Mouse (Mus musculus) yolk sac, embryonic 10.5 days (tissue): ENCODE data around the gene Nipbl.
"Not testable (repeated sequence)": the region's sequence is repeated elsewhere in the genome, so short reads cannot be mapped to it uniquely, and the experiment has no call there.

Experiments used
- DNase-seq: peaks from one replicate; pipeline ENCODE4 v3.0.0-alpha.2; 2017; ENCODE audit warnings: low spot score

The Nipbl gene

DNA sequence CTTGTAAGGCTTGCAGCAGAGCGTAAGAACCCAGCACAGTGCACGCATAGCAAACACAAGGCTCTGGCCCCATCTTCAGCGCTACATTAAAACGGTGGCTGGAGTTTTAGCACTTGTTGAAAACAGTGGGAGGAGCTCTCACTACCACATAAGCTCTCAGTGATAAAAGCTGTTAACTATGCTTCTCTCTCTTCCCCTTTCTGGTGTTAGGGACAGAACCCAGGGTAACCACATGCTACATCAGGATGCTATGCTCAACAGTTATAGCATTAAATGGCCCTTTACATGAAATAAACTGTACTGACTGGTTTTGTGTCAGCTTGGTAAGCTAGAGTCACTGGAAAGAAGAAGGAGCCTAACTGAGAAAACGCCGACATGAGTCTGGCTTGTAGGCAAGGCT, 150.1 kb downstream of the Nipbl start:
- no peak for DNase-seq

DNA sequence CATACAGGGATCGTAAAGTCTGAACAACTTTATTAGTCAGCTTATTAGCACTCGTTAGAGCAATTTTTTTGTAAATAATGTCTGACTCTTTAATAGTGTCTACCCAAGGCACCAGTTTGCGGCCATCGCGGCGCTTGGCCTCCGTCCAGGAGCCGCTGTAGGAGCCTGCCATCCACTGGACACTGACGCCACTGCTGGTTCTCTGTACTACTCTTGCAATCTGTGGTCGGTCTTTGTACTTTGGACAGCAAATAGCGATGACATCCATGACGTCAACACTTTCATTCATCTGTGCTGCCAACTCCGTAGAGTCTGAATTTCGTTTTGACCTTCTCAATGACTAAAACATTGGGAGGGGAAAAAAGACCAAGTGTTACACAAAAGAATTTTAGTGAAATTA, 153.0 kb downstream of the Nipbl start:
- DNase-seq = peak; percentile 57

DNA sequence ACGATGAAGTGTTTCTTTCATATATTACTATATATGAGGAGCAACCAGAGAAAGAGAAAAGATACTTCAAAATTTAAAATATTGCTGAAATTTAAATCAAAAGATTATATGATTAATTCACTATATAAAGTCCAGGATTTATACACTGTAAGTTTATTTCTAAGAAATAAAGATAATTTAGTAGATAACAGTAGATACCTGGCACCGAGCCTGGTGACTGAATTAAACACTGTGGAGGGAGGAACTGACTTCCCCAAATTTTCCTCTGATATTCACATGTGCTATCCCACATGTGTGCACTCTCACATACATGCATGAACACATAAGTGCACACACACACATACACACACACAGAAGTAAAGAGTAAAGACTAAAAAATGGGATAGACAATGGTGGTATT, 162.1 kb downstream of the Nipbl start:
- no peak for DNase-seq

DNA sequence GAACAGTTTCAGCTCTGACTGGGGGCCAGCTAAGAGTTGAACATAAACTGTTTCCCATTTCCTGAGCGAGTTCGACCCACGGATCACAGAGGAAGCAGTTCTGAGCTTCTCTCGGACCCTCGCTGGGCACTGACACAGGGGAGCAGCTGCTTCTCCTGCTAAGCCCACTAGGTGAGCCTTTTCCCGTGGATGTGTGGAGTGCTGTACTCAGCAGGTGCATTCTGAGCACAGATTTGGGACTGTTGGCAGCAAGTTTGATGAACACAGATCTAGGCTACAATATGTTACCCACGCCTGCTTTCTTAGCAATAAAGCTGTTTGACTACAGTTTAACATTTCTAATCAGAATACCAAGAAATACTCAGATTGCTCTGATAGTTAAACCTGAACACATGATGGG, 162.6 kb downstream of the Nipbl start:
- DNase-seq = no peak

GRCm38 (mm10) chr15:8279929-8280610, 164.2 kb downstream of the Nipbl start:
- DNase-seq = no peak

GRCm38 (mm10) chr15:8279320-8279779, 164.9 kb downstream of the Nipbl start:
- DNase-seq = peak; percentile 28

DNA sequence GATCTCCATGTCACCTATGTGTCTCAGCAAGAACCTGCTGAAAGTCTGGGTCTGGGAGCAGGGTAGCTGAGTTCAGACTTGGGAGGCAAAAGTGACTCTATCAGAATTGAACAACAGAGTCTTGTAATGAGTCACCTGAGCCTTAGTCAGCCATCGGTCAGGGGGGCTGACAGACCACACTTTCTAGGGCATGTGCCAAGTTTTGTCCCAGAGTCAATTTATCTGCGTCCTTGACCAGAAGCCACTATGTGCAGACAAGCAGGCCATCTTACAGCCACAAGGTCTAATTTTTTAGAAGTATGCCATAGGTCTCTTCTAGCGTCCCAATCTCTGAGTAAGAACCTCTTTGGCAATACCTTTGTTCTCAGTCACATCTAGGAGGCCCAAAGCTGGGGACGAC, 166.3 kb downstream of the Nipbl start:
- not testable (repeated sequence) for DNase-seq

DNA sequence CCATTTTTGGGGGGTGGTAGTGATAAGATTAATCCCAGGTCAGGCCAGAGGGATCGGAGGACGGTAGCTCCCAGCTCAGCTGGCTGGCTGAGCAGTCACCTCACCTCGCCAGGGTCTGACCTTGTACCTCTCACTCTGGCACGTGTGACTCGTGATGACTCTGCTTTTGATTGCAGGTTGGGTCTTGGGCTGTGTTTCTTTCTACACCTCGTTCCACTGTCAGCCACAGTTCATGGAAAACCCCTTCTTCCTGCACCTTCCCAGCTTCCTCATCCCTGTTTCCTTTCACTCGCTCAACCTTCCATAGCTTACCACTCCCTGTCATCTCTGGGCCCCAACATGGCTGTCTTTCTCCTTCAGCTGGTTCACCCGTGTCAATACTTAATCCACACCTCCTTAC, 172.3 kb downstream of the Nipbl start:
- DNase-seq = no peak

DNA sequence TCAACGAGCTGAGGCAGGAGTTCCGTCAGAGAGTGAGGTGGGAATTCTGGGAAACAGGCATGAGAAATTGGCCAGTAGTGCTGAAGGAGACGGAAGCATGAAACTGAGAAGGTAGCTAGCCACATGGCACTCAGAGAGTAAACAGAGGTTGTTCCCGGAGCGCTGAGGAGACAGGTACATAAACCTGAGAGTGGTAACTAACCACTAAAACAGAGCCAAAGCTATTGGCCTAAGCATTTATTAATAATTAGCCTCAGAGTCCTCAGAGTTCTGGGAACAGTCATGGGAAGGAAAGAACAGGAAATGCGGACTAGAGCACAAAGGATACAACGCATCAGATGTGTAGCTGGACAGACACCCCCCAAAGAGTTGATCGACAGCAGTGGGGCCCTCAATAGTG, 176.0 kb downstream of the Nipbl start:
- peak; percentile 57 for DNase-seq

DNA sequence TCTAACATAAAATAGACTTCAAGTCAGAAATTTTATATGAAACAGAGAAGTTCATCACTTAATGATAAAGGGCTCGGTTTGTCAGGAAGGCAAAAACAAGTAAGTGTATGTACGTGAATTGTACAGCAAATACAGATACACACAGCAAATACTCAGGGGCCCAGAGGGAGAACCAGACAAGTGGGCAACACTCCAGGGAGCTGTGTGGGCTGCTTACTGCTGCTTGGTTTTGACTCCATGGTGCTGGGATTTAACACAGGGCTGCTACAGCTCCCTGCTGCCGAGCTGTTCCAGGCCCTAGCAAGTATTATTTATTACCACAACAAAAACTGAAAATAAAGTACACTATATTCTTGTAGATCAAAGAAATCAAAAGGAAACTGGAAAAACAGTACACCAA, 177.1 kb downstream of the Nipbl start:
- DNase-seq = no peak

DNA sequence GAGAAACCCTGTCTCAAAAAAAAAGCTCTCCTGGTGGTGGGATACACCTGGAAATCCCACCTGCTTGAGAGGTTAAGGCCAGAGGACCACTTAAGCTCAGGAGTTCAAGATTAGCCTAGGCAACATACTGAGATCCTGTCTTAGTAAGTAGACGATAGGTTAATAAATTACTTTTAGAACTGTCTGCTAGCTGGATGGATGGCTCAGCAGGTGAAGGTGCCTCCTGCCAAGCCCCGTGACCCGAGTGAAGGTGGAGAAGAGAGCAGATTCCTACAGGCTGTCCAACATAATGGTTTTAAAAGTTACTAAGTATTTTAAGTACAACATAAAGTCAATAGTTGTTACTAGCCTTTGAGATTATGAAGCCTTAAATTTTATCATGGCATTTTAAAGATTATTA, 178.3 kb downstream of the Nipbl start:
- peak; percentile 30 for DNase-seq
